Mouse (Mus musculus): Measurements from ENCODE around the gene 9530003J23Rik.

GRCm38 (mm10) chr10:117234825-117235224, 3.7 kb downstream of the 9530003J23Rik start:
- no peak for TF ChIP-seq CTCF (IDR thresholded peaks at IDR 0.05; ENCODE audit: low read depth)
- no peak for TF ChIP-seq EP300 (optimal IDR thresholded peaks at IDR 0.05)

Measured in stomach, postnatal 0 days (tissue).